Mouse (Mus musculus) activated CD4-positive, CD25-positive, alpha-beta regulatory T cell, adult 9 weeks (primary cell): ENCODE results near the gene Olfr750. TPM values are rescaled to one million over a fixed set of nuclear protein-coding genes. Genes with fewer than 3 reads are reported as not detected.

Experiments
- polyA plus RNA-seq: library from polyadenylated mRNA; unstranded; fragments of 100-300 nt; shearing (Covaris generic); gene quantifications from one replicate; pipeline ENCODE4 v1.2.1, GENCODE M21; 2017

Olfr750 gene
- polyA plus RNA-seq: not detected

DNA sequence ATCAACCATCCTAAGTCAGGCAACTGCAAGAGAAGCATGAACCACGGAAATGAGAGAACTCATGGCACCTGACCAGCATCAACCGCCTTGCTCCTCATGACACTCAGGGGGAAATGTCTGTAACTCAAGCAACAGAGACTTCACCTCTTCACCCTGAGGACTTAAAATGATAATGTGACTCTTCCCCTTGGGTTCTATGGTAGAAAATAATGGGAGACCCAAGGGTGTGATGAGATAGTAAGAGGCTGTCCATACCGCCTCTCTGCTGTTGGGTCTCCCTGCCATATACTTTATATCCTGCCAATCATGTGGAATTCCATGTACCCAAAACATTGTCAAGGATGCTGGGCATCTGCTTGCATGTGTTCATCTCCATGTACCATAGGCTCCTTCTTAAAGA is at the start of gene Olfr750:
TSS of gene Olfr750 (minus strand) at position 101 of the 400 bp plus-strand sequence.

DNA sequence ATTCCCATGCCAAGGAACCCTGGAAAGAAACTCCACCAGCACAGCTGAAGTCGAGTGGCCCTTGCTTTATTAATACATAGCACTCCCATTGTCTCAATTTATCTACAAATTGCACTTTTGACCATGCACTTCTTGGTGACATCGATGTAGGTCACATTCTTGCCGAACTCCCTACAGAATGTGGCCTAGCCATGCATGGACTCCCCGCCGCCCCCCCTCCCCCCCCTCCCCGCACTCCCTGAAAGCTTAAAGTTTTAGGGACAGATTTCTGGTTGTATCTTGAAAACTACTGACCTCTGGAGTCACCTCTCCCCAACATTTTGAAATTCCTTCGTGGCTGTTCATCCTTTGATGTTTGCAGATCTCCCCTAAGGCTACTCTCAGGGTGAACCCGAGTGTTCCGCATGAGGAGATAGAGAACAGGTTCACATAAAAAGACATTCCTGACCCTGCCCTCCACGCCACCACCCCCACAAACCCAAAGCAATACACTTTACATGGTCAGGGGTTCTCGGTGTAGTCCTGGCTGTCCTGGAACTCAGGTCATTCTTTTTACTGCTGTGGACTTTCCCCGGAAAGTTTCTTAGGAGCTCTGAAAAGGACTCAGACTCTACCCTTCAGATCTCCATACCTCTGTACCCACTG is 39.8 kb upstream of the Olfr750 start, which contains the start of gene Eddm3b:
TSS of gene Eddm3b (plus strand) at position 511 of the 645 bp plus-strand sequence.

DNA sequence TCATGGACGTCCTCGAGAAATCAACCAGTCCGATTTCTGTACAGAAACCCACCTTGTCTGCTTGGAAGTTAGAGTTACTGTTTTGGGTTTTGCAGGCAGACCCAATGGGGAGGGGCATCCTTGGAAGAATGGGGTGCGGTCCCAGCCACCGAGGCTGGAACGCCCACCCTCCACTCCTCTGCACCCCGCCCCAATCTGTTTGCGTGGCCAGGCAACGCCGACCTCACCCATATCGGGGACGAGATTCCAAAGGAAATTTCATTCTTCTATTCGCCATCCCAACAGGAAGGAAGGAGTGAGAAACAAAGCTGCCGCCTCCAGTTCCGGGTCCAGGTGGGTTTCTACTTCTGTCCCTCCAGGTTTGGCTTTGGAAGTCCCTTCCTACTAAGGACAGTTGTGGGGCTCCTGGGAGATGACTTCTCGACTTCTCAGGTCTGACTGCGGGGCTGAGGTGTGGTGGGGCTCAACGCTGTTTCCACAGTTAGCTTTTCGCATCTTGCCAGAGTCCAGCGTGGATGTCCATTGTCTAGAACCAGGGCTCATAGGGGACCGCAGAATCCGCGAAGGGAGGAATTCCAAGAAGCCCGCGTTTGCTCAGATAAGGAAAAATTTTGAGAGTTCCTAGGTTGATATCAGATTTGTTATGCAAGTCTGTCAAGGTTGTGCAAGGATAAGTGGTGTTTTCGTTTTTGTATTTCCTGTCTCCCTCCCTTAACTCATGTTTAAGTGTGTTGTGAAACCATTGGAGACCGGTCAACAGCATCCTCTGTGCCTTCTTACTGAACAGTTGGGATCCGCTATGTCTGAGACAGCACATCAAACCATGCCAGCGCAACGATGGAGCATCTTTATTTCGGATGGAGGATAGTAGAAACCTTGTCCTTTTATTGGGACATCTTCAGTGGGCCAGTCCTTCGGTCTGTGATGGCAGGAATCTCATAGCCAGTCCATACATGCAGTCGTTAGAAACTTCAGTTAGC is 17.0 kb upstream of the Olfr750 start, which contains the start of the genes Rnase4 and Ang:
TSS of gene Rnase4 (plus strand) at position 157 of the 980 bp plus-strand sequence.
TSS of gene Ang (plus strand) at position 230 of the 980 bp plus-strand sequence.

DNA sequence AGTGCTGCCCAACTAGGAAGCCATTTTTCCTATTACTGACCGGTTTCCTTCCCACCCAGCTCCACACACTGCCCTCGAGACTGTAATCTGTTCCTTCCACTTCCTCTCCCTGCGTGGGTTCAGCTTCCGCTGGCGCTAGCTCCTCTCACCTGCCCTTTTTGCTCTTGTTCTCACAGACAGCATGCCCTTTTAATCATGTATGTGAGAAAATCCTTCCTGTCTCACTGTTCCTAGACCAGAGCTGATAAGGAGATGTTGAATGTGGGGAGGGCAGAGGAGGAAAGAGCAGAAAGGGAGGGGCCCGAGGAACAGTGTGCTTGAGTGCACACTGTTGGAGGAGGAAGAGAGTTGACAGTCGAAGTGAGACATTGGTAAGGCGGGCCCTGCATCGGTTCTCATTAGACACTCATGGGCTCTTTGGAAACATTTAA is 16.8 kb downstream of the Olfr750 start, which contains the start of gene Rnase12:
TSS of gene Rnase12 (minus strand) at position 261 of the 431 bp plus-strand sequence.

DNA sequence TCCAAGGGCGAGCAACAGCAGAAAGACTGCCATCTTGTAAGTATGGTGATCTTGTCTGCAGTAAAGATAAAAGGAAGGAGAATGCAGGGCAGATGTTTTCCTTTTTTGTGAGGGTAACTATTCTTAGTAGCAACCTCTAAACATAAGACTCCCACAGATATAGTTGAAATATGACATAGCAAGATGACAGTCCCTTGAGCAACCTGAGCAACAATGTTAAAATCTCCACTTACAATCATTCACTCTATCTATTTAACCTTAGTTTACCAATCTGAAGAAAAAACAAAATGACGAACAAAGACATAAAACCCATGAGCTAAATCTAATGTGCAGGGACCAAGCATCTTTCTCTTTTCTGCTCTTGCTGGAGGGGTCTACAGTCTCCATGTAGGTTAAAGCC is 24.2 kb downstream of the Olfr750 start, which contains the start of gene Rnase11:
TSS of gene Rnase11 (minus strand) at position 101 of the 400 bp plus-strand sequence.

DNA sequence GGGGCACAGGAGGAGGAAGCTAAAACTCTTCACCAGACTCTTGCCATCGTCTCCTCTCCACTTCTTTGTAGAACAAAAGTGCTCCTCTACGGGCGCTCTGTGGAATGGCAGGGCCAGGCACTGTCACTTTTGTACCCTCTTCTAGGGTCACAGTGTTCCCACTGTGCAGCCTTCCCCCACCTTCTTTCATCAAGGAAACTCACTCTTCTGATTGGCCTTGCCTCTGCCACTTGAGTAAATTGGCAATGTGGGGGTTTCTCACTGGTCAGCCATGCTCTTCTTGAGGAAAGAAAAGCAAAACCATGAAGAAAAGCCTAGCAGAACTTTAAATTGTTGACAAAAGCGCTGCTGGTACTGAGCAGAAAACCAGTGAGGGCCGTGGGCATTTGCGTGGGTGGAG is 32.5 kb downstream of the Olfr750 start, which contains the start of gene Rnase9:
TSS of gene Rnase9 (minus strand) at position 101 of the 400 bp plus-strand sequence.

Other genes starting within 250 kb of the Olfr750 start
- 27.8 TPM for gene Tep1, start 203.9 kb downstream of the Olfr750 start, polyA plus RNA-seq
- gene Klhl33, start 176.9 kb downstream of the Olfr750 start, polyA plus RNA-seq: 0.05 TPM
- 94.6 TPM for gene Osgep, start 149.5 kb downstream of the Olfr750 start, polyA plus RNA-seq
- 66.3 TPM for gene Apex1, start 149.5 kb downstream of the Olfr750 start, polyA plus RNA-seq
- gene Pip4p1, start 143.6 kb downstream of the Olfr750 start, polyA plus RNA-seq: 8.1 TPM
- gene Pnp, start 143.4 kb downstream of the Olfr750 start, polyA plus RNA-seq: 80.7 TPM
- gene Gm49342, start 129.9 kb downstream of the Olfr750 start, polyA plus RNA-seq: not detected
- gene Pnp2, start 118.4 kb downstream of the Olfr750 start, polyA plus RNA-seq: 0.83 TPM
- gene Rnase10, start 66.7 kb downstream of the Olfr750 start, polyA plus RNA-seq: not detected
- not detected for gene Rnase9, start 32.6 kb downstream of the Olfr750 start, polyA plus RNA-seq
- not detected for gene Rnase11, start 24.3 kb downstream of the Olfr750 start, polyA plus RNA-seq
- not detected for gene Rnase12, start 16.8 kb downstream of the Olfr750 start, polyA plus RNA-seq
- gene Rnase4, start 16.6 kb upstream of the Olfr750 start, polyA plus RNA-seq: 22.8 TPM
- 4.4 TPM for gene Ang, start 16.7 kb upstream of the Olfr750 start, polyA plus RNA-seq
- gene Eddm3b, start 40.0 kb upstream of the Olfr750 start, polyA plus RNA-seq: not detected
- 1.2 TPM for gene Rnase6, start 49.5 kb upstream of the Olfr750 start, polyA plus RNA-seq
- not detected for gene Rnase1, start 72.3 kb upstream of the Olfr750 start, polyA plus RNA-seq
- gene Rnase2b, start 87.8 kb upstream of the Olfr750 start, polyA plus RNA-seq: not detected
- gene Ang2, start 124.7 kb upstream of the Olfr750 start, polyA plus RNA-seq: not detected
- gene Ear14, start 129.0 kb upstream of the Olfr750 start, polyA plus RNA-seq: not detected
- gene Rnase2a, start 181.7 kb upstream of the Olfr750 start, polyA plus RNA-seq: not detected